8 mouse cellular contexts compared by ENCODE assay signal in the genomic region with DNA sequence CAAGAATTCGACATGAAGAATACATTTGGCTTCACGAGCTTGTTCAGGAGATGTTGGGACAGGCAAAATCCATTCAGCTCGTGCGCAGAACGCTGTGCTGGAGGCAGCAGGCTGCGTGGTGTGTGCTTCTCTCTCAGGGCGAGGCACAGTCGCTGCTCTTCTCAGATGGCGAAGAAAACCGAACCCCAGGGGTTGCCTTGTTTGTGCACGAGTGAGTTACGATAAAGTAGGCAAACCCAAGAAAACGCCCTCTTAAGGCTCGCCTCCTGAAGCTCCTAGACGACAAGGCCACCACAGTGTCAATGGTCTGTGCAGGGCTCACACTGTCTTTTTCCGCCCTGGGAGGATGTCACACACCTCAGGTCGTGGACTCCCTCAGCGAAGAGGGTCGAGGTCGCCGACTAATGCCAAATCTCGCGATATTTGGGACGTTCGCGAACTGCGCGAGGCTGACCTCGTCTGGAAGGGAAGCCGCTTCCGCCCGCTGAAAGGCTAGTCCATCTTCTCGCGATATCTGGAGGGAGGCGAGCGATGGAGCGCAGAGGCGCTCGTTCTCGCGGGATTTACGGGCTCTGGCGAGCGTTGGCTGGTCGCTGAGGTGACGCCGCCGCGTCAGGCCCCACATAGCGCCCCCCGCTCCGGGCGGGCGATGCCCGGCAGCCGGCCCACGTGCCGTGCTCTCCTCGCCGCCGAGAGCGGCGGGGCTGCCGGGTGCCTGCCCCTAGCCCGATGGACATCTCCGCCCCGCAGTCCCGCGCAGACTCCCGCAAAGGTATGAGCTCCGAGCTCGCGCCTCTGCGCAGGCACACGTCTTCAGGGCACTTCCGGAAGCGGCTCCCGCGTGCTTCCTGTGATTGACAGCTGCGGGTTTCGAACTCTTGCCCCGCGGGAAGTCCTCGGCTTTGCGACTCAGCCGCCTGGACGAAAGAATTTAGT. TPM values are rescaled to one million over a fixed set of nuclear protein-coding genes. Genes with fewer than 3 reads are reported as not detected.
DNase-seq lines count a peak whose midpoint lies in the region; ATAC-seq lines count a peak whose summit lies in the region.

A gene (plus strand): TSS at position 495 of the 936 bp plus-strand sequence.

- no peaks in the 10 kb centered on the region; the same call in 1 of the 2 replicates for H3K36me3 ChIP-seq in intestine, embryonic 14.5 days (ENCODE audit: control insufficient read depth, insufficient read depth, low read length)

- under 1% methylated on average over 87 of the region's 87 CpGs for WGBS in intestine, embryonic 14.5 days

- no peaks in the 10 kb centered on the region for H3K27me3 ChIP-seq in intestine, embryonic 14.5 days (replicated peaks; ENCODE audit: control insufficient read depth, insufficient read depth, low read length)

- peak within 1 kb of the TSS; percentile 96 for H3K27ac ChIP-seq in intestine, embryonic 14.5 days (ENCODE audit: low read depth)

- H3K4me2 ChIP-seq in intestine, embryonic 14.5 days (ENCODE audit: low read length), result peak within 1 kb of the TSS; percentile 90

- peak within 1 kb of the TSS; percentile 92 for H3K9ac ChIP-seq in intestine, embryonic 14.5 days (ENCODE audit: low read length)

- peaks cover 10% of the 10 kb centered on the region for H3K4me1 ChIP-seq in intestine, embryonic 14.5 days (replicated peaks; ENCODE audit: control insufficient read depth, insufficient read depth, low read length)

- peak; percentile 99 for ATAC-seq in intestine, embryonic 14.5 days (replicated peaks; ENCODE audit: low FRiP score, low TSS enrichment, low read depth)

- intact Hi-C loops in left cerebral cortex, postnatal 14 days (cut with DNase I), result loop anchor here (2.0 kb wide), 1 partner anchor 242 kb away; a partner anchor contains a TSS

- peak; percentile 95 to 97 for DNase-seq in adrenal gland, adult 18-20 months (ENCODE audit: low spot score in 2 of 2)
- DNase-seq in embryo, embryonic 11 days, result peak; percentile 100
- DNase-seq in gastrocnemius, postnatal 25 days, result peak; percentile 98
- DNase-seq in intestine, embryonic 14.5 days (ENCODE audit: low spot score), result peak; percentile 99
- peak; percentile 99 for DNase-seq in left cerebral cortex, postnatal 14 days (ENCODE audit: low spot score in 2 of 2)
- DNase-seq in mesoderm, embryonic 11.5 days (ENCODE audit: low read depth, low spot score), result peak; percentile 100
- peak; percentile 97 to 98 for DNase-seq in right cerebral cortex, postnatal 36 days (ENCODE audit: low spot score in 2 of 2)
- DNase-seq in yolk sac, embryonic 10.5 days (ENCODE audit: low spot score), result peak; percentile 99

- no peaks in the 10 kb centered on the region for H3K9me3 ChIP-seq in intestine, embryonic 14.5 days (ENCODE audit: control insufficient read depth, low read length)

- peak within 1 kb of the TSS; percentile 61 for H3K4me3 ChIP-seq in intestine, embryonic 14.5 days (ENCODE audit: low read depth, low read length)

RNA-seq across cellular contexts. Expression of the gene that starts here (rescaled TPM):
- total RNA-seq in adrenal gland, adult 18-20 months (2021), result 10 to 100 TPM; 18.7 to 22.9 TPM
- 10 to 100 TPM; 12.1 to 14.5 TPM for total RNA-seq in gastrocnemius, postnatal 25 days (2021)
- 25.8 and 31.0 TPM in 2 replicates for polyA plus RNA-seq in intestine, embryonic 14.5 days (2014; fragmentation: Nextera tagmentation; extraction: Ambion mirVana)
- total RNA-seq in left cerebral cortex, postnatal 14 days (2021), result 10 to 100 TPM; 15.2 to 15.5 TPM

Comparison
In these comparisons a context has a peak if more than half of its experiments do, and no peak if none do; other contexts are left out.
1. Peak in every context shown above with its lines: DNase-seq, ATAC-seq, H3K4me3 ChIP-seq and H3K27ac ChIP-seq.